Mouse (Mus musculus) MEL (cell line): ENCODE data around the gene D11Wsu47e. TPM values are rescaled to one million over a fixed set of nuclear protein-coding genes. Genes with fewer than 3 reads are reported as not detected.

Source experiments
- DNase-seq: peaks from one replicate; pipeline ENCODE4 v3.0.0; 2011; ENCODE audit warnings: low read depth, low spot score
- H3K27ac ChIP-seq: 2 replicates; pipeline ENCODE4 v1.5.1; 2012; ENCODE audit warnings: low read depth, mild to moderate bottlenecking, control low read depth, low read length, moderate library complexity; ENCODE audit not compliant: control insufficient read depth
- H3K27me3 ChIP-seq, 2 experiments: fragments of 150-350 bp in 1 of 2; sonication (generic) in 1 of 2; 2 replicates each; pipeline ENCODE4 v1.6.1; 2012; ENCODE audit warnings: low read length in 2 of 2, mild to moderate bottlenecking in 2 of 2, improper control_type of control experiment in 1 of 2, moderate library complexity in 1 of 2; ENCODE audit not compliant: insufficient read depth in 2 of 2, control insufficient read depth in 1 of 2
- H3K36me3 ChIP-seq, 2 experiments: 2 replicates each; pipeline ENCODE4 v1.6.1; 2012 to 2014; ENCODE audit warnings: low read length in 2 of 2, improper control_type of control experiment in 1 of 2, inconsistent platforms in 1 of 2, mild to moderate bottlenecking in 1 of 2; ENCODE audit not compliant: insufficient read depth in 2 of 2, control insufficient read depth in 1 of 2
- H3K4me1 ChIP-seq, 2 experiments: fragments of 150-350 bp in 1 of 2; sonication (generic) in 1 of 2; 2 replicates each; pipeline ENCODE4 v1.6.1; 2012; ENCODE audit warnings: low read length in 2 of 2, improper control_type of control experiment in 1 of 2, mild to moderate bottlenecking in 1 of 2; ENCODE audit not compliant: insufficient read depth in 2 of 2, control insufficient read depth in 1 of 2
- H3K4me3 ChIP-seq, 2 experiments: fragments of 150-350 bp in 1 of 2; sonication (generic) in 1 of 2; 2 replicates each; pipeline ENCODE4 v1.5.1; 2012; ENCODE audit warnings: low read depth in 2 of 2, low read length in 2 of 2, mild to moderate bottlenecking in 2 of 2, moderate library complexity in 2 of 2, control low read depth in 1 of 2, improper control_type of control experiment in 1 of 2; ENCODE audit not compliant: control insufficient read depth in 1 of 2, insufficient read depth in 1 of 2
- H3K79me2 ChIP-seq: 2 replicates; pipeline ENCODE4 v1.6.1; 2012; ENCODE audit warnings: mild to moderate bottlenecking, low read length, moderate library complexity; ENCODE audit not compliant: control insufficient read depth, poor library complexity, insufficient read depth
- H3K9ac ChIP-seq: 2 replicates; pipeline ENCODE4 v1.6.1; 2012; ENCODE audit warnings: low read depth, mild to moderate bottlenecking, control low read depth, low read length, moderate library complexity; ENCODE audit not compliant: control insufficient read depth, poor library complexity, severe bottlenecking
- H3K9me3 ChIP-seq: fragments of 150-350 bp; sonication (generic); replicated peaks from 2 replicates; pipeline ENCODE4 v1.6.1; 2012; ENCODE audit warnings: mild to moderate bottlenecking, low read length, improper control_type of control experiment, moderate library complexity; ENCODE audit not compliant: insufficient read depth
- E2F4 ChIP-seq: IDR thresholded peaks from 2 replicates; pipeline ENCODE4 v1.6.1; 2011; ENCODE audit warnings: low read depth, low read length, improper control_type of control experiment, borderline replicate concordance
- ELF1 ChIP-seq: IDR thresholded peaks from 2 replicates; pipeline ENCODE4 v1.6.1; 2014; ENCODE audit warnings: low read depth, mild to moderate bottlenecking, inconsistent platforms, low read length, improper control_type of control experiment, moderate library complexity
- ETS1 ChIP-seq: IDR thresholded peaks from 2 replicates; pipeline ENCODE4 v1.6.1; 2012; ENCODE audit warnings: low read depth, mild to moderate bottlenecking, inconsistent platforms, low read length, improper control_type of control experiment, moderate library complexity
- GABPA ChIP-seq: IDR thresholded peaks from 2 replicates; pipeline ENCODE4 v1.6.1; 2012; ENCODE audit warnings: low read depth, mild to moderate bottlenecking, inconsistent platforms, low read length, improper control_type of control experiment, moderate library complexity
- HCFC1 ChIP-seq: IDR thresholded peaks from 2 replicates; pipeline ENCODE4 v1.6.1; 2012; ENCODE audit warnings: low read depth, mild to moderate bottlenecking, inconsistent platforms, low read length, improper control_type of control experiment, moderate library complexity
- KAT2A ChIP-seq: conservative IDR thresholded peaks from 2 replicates; pipeline ENCODE4 v1.6.1; 2012; ENCODE audit warnings: low read depth, low read length, improper control_type of control experiment, inconsistent platforms
- MAZ ChIP-seq: IDR thresholded peaks from 2 replicates; pipeline ENCODE4 v1.6.1; 2012; ENCODE audit warnings: low read depth, mild to moderate bottlenecking, inconsistent platforms, low read length, improper control_type of control experiment
- MEF2A ChIP-seq: IDR thresholded peaks from 2 replicates; pipeline ENCODE4 v1.6.1; 2014; ENCODE audit warnings: low read depth, mild to moderate bottlenecking, inconsistent platforms, low read length, improper control_type of control experiment; ENCODE audit not compliant: poor library complexity, insufficient replicate concordance, severe bottlenecking; ENCODE audit errors: extremely low read depth
- MXI1 ChIP-seq: IDR thresholded peaks from 2 replicates; pipeline ENCODE4 v1.6.1; 2011; ENCODE audit warnings: mild to moderate bottlenecking, low read depth, low read length, improper control_type of control experiment
- MYB ChIP-seq: IDR thresholded peaks from 2 replicates; pipeline ENCODE4 v1.6.1; 2011; ENCODE audit warnings: mild to moderate bottlenecking, low read depth, low read length, improper control_type of control experiment
- POLR2A ChIP-seq, 2 experiments: IDR thresholded peaks; 2 replicates each; pipeline ENCODE4 v1.6.1; 2011 to 2012; ENCODE audit warnings: low read length in 2 of 2, mild to moderate bottlenecking in 2 of 2, control low read depth in 1 of 2, improper control_type of control experiment in 1 of 2, low read depth in 1 of 2, moderate library complexity in 1 of 2; ENCODE audit not compliant: control insufficient read depth in 1 of 2, insufficient read depth in 1 of 2, poor library complexity in 1 of 2
- POLR2AphosphoS5 ChIP-seq: IDR thresholded peaks from 2 replicates; pipeline ENCODE4 v1.6.1; 2012; ENCODE audit warnings: low read depth, borderline replicate concordance, mild to moderate bottlenecking, inconsistent platforms, low read length, moderate library complexity, mixed read lengths
- RAD21 ChIP-seq: IDR thresholded peaks from 2 replicates; pipeline ENCODE4 v1.6.1; 2011; ENCODE audit warnings: mild to moderate bottlenecking, low read depth, low read length, improper control_type of control experiment
- SIN3A ChIP-seq: IDR thresholded peaks from 2 replicates; pipeline ENCODE4 v1.6.1; 2012; ENCODE audit warnings: low read length, improper control_type of control experiment, inconsistent platforms
- UBTF ChIP-seq: IDR thresholded peaks from 2 replicates; pipeline ENCODE4 v1.6.1; 2012; ENCODE audit warnings: low read depth, mild to moderate bottlenecking, inconsistent platforms, low read length, improper control_type of control experiment, moderate library complexity, borderline replicate concordance; ENCODE audit not compliant: insufficient read depth
- USF1 ChIP-seq: IDR thresholded peaks from 2 replicates; pipeline ENCODE4 v1.6.1; 2014; ENCODE audit warnings: low read depth, mild to moderate bottlenecking, inconsistent platforms, low read length, improper control_type of control experiment, moderate library complexity
- ZC3H11A ChIP-seq: IDR thresholded peaks from 2 replicates; pipeline ENCODE4 v1.6.1; 2012; ENCODE audit warnings: low read depth, mild to moderate bottlenecking, inconsistent platforms, low read length, improper control_type of control experiment
- ZNF384 ChIP-seq: IDR thresholded peaks from 2 replicates; pipeline ENCODE4 v1.6.1; 2012; ENCODE audit warnings: low read depth, mild to moderate bottlenecking, inconsistent platforms, low read length, improper control_type of control experiment
- polyA plus RNA-seq, 2 experiments: library from polyadenylated mRNA; stranded (reverse) in 1 of 2; unstranded in 1 of 2; fragments of >175 nt in 1 of 2; fragments of >200 nt in 1 of 2; gene quantifications; 2 replicates each; pipeline versions ENCODE4 v1.2.1 to v1.2.4; 2012; ENCODE audit warnings: low replicate concordance in 2 of 2, low read depth in 1 of 2; ENCODE audit not compliant: insufficient read length in 2 of 2, insufficient read depth in 1 of 2, missing spikeins in 1 of 2
- total RNA-seq: library from RNA; depleted of rRNA; stranded (reverse); fragments of 300-350 nt; gene quantifications from 2 replicates; pipeline ENCODE4 v1.2.3, GENCODE M21; 2012

D11Wsu47e gene
- total and polyA plus RNA-seq, 3 experiments = 25.0 to 40.6 TPM; not detected in 1

DNA sequence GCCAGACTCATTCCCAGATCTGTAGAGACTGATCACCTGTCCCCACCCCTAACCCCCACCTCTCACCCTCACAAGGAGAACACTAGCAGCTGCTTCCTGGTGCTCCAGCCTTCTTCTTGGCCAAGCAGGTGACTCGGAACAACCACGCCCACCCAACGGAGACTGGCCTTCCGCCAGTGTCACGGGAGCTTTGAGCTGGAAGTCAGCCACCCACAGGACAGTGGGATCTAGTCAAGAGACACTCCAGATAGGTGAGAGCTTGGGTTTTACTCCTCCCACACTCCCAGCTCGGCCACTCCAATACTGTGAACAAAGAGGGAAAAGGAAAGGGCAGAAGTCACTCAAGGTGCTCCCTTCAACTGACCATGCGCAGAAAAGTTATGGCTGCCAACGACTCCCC, 55.0 kb downstream of the D11Wsu47e start:
- no peak for TF ChIP-seq UBTF
- TF ChIP-seq MEF2A = no peak
- no peak for TF ChIP-seq E2F4
- TF ChIP-seq KAT2A = no peak
- TF ChIP-seq MYB = no peak
- no peak for TF ChIP-seq RAD21
- Histone ChIP-seq H3K4me3 (no peak overlapping the region), H3K4me1 (peaks cover 0 to 14% of the 10 kb centered on the region in 2 experiments; a peak in 2 of 4 replicates), H3K27ac (no peak overlapping the region), H3K9ac (no peak overlapping the region), H3K27me3 (no peaks in the 10 kb centered on the region), H3K36me3 (peaks cover 6 to 17% of the 10 kb centered on the region in 2 experiments), H3K79me2 (peaks cover 33% of the 10 kb centered on the region), H3K9me3 (no peaks in the 10 kb centered on the region)
- no peak for DNase-seq

DNA sequence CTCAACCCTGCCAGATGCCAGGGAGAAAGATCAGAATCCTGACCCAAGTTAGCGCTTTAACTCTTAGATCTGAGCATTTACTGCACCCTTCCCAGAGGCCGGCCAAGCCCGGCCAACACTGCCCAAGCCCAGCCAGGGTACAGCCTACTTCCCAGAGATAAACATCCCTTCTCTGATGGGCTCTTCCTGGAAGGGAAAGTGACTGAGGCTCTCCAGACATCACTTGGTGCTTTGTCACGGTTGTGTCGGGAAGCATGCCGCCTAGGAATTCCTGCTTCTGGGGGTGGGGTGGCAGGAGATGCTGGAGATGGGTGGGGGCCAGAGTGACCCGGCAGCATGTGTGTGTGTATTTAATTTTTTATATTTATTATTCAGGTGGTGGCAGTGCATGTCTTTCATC, 55.9 kb downstream of the D11Wsu47e start:
- no peak for DNase-seq
- Histone ChIP-seq H3K36me3 (peaks cover 0 to 16% of the 10 kb centered on the region in 2 experiments; a peak in 3 of 4 replicates), H3K27ac (no peak overlapping the region), H3K4me1 (peaks cover 0 to 10% of the 10 kb centered on the region in 2 experiments; a peak in 1 of 4 replicates), H3K79me2 (peaks cover 35% of the 10 kb centered on the region), H3K4me3 (no peak overlapping the region), H3K9ac (no peak overlapping the region), H3K27me3 (no peaks in the 10 kb centered on the region)
- TF ChIP-seq MAZ (no peak), POLR2AphosphoS5 (no peak), UBTF (no peak), ZNF384 (no peak), E2F4 (no peak), MYB (no peak), ELF1 (no peak), SIN3A (no peak), USF1 (no peak), GABPA (no peak), ZC3H11A (no peak), MXI1 (no peak), POLR2A (IDR thresholded peaks at IDR 0.05; ENCODE audit: control insufficient read depth in 1 of 2, insufficient read depth in 1 of 2, low read depth in 1 of 2, low read length in 2 of 2, poor library complexity in 1 of 2) (no peak), ETS1 (no peak), KAT2A (no peak), HCFC1 (no peak)
- TF ChIP-seq, all 39 proteins: peak for 0
- H3K9me3 ChIP-seq = no peaks in the 10 kb centered on the region
